Comparison of ENCODE assay signal across 8 mouse cellular contexts in genomic region chr11:102026694-102027360, GRCm38 (mm10). TPM values are rescaled to one million over a fixed set of nuclear protein-coding genes. Genes with fewer than 3 reads are reported as not detected.
A peak's percentile ranks its signal among the peaks of the same experiment; 100 is the strongest.
DNase-seq lines count a peak whose midpoint lies in the region; ATAC-seq and TF ChIP-seq lines count a peak whose summit lies in the region.

No protein-coding gene starts in this region.

- H3K9ac ChIP-seq in forebrain, embryonic 11.5 days (ENCODE audit: low read length): peak overlapping the region; percentile 83
- H3K9ac ChIP-seq in heart, embryonic 16.5 days (ENCODE audit: low read length): peak overlapping the region; percentile 78
- H3K9ac ChIP-seq in liver, embryonic 15.5 days: peak overlapping the region; percentile 18; the same call in 1 of the 2 replicates

- under 1% methylated on average over 58 of the region's 73 CpGs for WGBS in forebrain, embryonic 11.5 days
- under 1% methylated on average over 69 of the region's 73 CpGs for WGBS in heart, embryonic 16.5 days
- under 1% methylated on average over 64 of the region's 73 CpGs for WGBS in liver, embryonic 15.5 days (ENCODE audit: insufficient replicate concordance)
- 1% methylated on average over 70 of the region's 73 CpGs for WGBS in olfactory bulb, adult 2 months

- peak; percentile 90 for ATAC-seq in forebrain, embryonic 11.5 days (replicated peaks; ENCODE audit: low FRiP score)
- peak; percentile 87 for ATAC-seq in heart, embryonic 16.5 days (replicated peaks; ENCODE audit: extremely low read depth, insufficient read depth, low FRiP score)
- peak; percentile 64 for ATAC-seq in liver, embryonic 15.5 days (ENCODE audit: insufficient read depth)

- peak; percentile 97 for DNase-seq in brain, embryonic 14.5 days (ENCODE audit: low read depth)
- DNase-seq in forebrain, embryonic 11.5 days (ENCODE audit: low spot score): peak; percentile 92
- peak; percentile 83 for DNase-seq in kidney, postnatal 10 days
- DNase-seq in thymus, postnatal 4 days: peak; percentile 61

- peaks cover 36% of the 10 kb centered on the region for H3K4me1 ChIP-seq in E14TG2a.4 (replicated peaks; ENCODE audit: low read depth, low read length)
- peaks cover 11% of the 10 kb centered on the region for H3K4me1 ChIP-seq in forebrain, embryonic 11.5 days (replicated peaks; ENCODE audit: control insufficient read depth, insufficient read depth, low read length)
- peaks cover 6% of the 10 kb centered on the region; the same call in 1 of the 2 replicates for H3K4me1 ChIP-seq in heart, embryonic 16.5 days (ENCODE audit: control insufficient read depth, insufficient read depth, low read length)
- peaks cover 31% of the 10 kb centered on the region for H3K4me1 ChIP-seq in liver, embryonic 15.5 days (replicated peaks)
- H3K4me1 ChIP-seq in olfactory bulb, adult 2 months (ENCODE audit: control insufficient read depth, insufficient read depth, low read length): peaks cover 28% of the 10 kb centered on the region

- H3K9me3 ChIP-seq in E14TG2a.4 (ENCODE audit: low read length): no peaks in the 10 kb centered on the region
- H3K9me3 ChIP-seq in forebrain, embryonic 11.5 days (ENCODE audit: control insufficient read depth, low read length): no peaks in the 10 kb centered on the region
- H3K9me3 ChIP-seq in heart, embryonic 16.5 days (replicated peaks; ENCODE audit: control insufficient read depth, low read length): no peaks in the 10 kb centered on the region
- H3K9me3 ChIP-seq in liver, embryonic 15.5 days (replicated peaks): no peaks in the 10 kb centered on the region

- H3K27me3 ChIP-seq in E14TG2a.4 (ENCODE audit: insufficient read depth, low read length): peaks cover 67% of the 10 kb centered on the region
- no peaks in the 10 kb centered on the region for H3K27me3 ChIP-seq in forebrain, embryonic 11.5 days (ENCODE audit: control insufficient read depth, insufficient read depth, low read length)
- H3K27me3 ChIP-seq in heart, embryonic 16.5 days (ENCODE audit: control insufficient read depth, insufficient read depth, low read length): peaks cover 6% of the 10 kb centered on the region; the same call in 1 of the 2 replicates
- H3K27me3 ChIP-seq in liver, embryonic 15.5 days: peaks cover 83% of the 10 kb centered on the region

- peak overlapping the region; percentile 84 for H3K4me3 ChIP-seq in E14TG2a.4 (replicated peaks; ENCODE audit: low read length)
- H3K4me3 ChIP-seq in forebrain, embryonic 11.5 days (ENCODE audit: low read depth, low read length): peak overlapping the region; percentile 65
- peak overlapping the region; percentile 61 for H3K4me3 ChIP-seq in heart, embryonic 16.5 days (ENCODE audit: low read length)
- H3K4me3 ChIP-seq in liver, embryonic 15.5 days (replicated peaks): peak overlapping the region; percentile 56
- H3K4me3 ChIP-seq in olfactory bulb, adult 2 months (ENCODE audit: insufficient read depth, low read depth, low read length): peak overlapping the region; percentile 73

- TF ChIP-seq POLR2A in brain, embryonic 14.5 days (IDR thresholded peaks at IDR 0.05; ENCODE audit: borderline replicate concordance, extremely low read depth, insufficient read depth, insufficient read length, poor library complexity, severe bottlenecking): peak; percentile 40; the same call in 1 of the 2 replicates
- peak; percentile 62; the same call in 1 of the 2 replicates for TF ChIP-seq POLR2A in olfactory bulb, adult 2 months (IDR thresholded peaks at IDR 0.05; ENCODE audit: insufficient read depth, low read depth, low read length)

- peak overlapping the region; percentile 83 for H3K27ac ChIP-seq in forebrain, embryonic 11.5 days (ENCODE audit: low read depth, low read length)
- peak overlapping the region; percentile 19; the same call in 1 of the 2 replicates for H3K27ac ChIP-seq in heart, embryonic 16.5 days (ENCODE audit: low read length)
- H3K27ac ChIP-seq in liver, embryonic 15.5 days (replicated peaks): no peak overlapping the region
- H3K27ac ChIP-seq in olfactory bulb, adult 2 months (ENCODE audit: insufficient read depth, low read depth, low read length): peak overlapping the region; percentile 42; the same call in 1 of the 2 replicates

- no peak for TF ChIP-seq CTCF in E14TG2a.4 (conservative IDR thresholded peaks at IDR 0.05; ENCODE audit: low read length)
- TF ChIP-seq CTCF in brain, embryonic 14.5 days (IDR thresholded peaks at IDR 0.05; ENCODE audit: borderline replicate concordance, extremely low read depth, insufficient read depth, insufficient read length): no peak
- TF ChIP-seq CTCF in olfactory bulb, adult 2 months (IDR thresholded peaks at IDR 0.05; ENCODE audit: insufficient read depth, low read depth, low read length): no peak

- H3K36me3 ChIP-seq in E14TG2a.4 (ENCODE audit: insufficient read depth, low read length): no peaks in the 10 kb centered on the region
- H3K36me3 ChIP-seq in forebrain, embryonic 11.5 days (ENCODE audit: control insufficient read depth, insufficient read depth, low read length): no peaks in the 10 kb centered on the region
- no peaks in the 10 kb centered on the region for H3K36me3 ChIP-seq in heart, embryonic 16.5 days (ENCODE audit: control insufficient read depth, insufficient read depth)
- no peaks in the 10 kb centered on the region for H3K36me3 ChIP-seq in liver, embryonic 15.5 days (replicated peaks)

- H3K4me2 ChIP-seq in forebrain, embryonic 11.5 days (ENCODE audit: low read depth, low read length, severe bottlenecking): peak overlapping the region; percentile 84
- peak overlapping the region; percentile 97 for H3K4me2 ChIP-seq in heart, embryonic 16.5 days (ENCODE audit: low read depth, low read length)
- peak overlapping the region; percentile 81 for H3K4me2 ChIP-seq in liver, embryonic 15.5 days

RNA-seq across cellular contexts. Expression of gene Mpp3, which starts 1.4 kb away (rescaled TPM):
- polyA plus RNA-seq in brain, embryonic 14.5 days (2012; rRNA removed): 50.9 and 55.3 TPM in 2 replicates
- 22.1 and 24.1 TPM in 2 replicates for polyA plus RNA-seq in forebrain, embryonic 11.5 days (2014; fragmentation: Nextera tagmentation; extraction: Ambion mirVana)
- polyA plus RNA-seq in heart, embryonic 16.5 days (2015; fragmentation: Nextera tagmentation; extraction: Ambion mirVana): 4.2 and 4.9 TPM in 2 replicates
- 0.24 and 0.53 TPM in 2 replicates for polyA plus RNA-seq in liver, embryonic 15.5 days (2015; fragmentation: Nextera tagmentation; extraction: Ambion mirVana)
- not detected in 2 replicates for polyA plus RNA-seq in olfactory bulb, adult 2 months (2012; ENCODE audit: insufficient read depth, insufficient read length, low replicate concordance, missing spikeins)

RNA-seq across cellular contexts. Expression of gene Cd300lg, which starts 14.5 kb away (rescaled TPM):
- polyA plus RNA-seq in brain, embryonic 14.5 days (2012; rRNA removed): 0.11 and 0.15 TPM in 2 replicates
- 0.20 and 0.37 TPM in 2 replicates for polyA plus RNA-seq in forebrain, embryonic 11.5 days (2014; fragmentation: Nextera tagmentation; extraction: Ambion mirVana)
- polyA plus RNA-seq in heart, embryonic 16.5 days (2015; fragmentation: Nextera tagmentation; extraction: Ambion mirVana): 11.6 TPM in 2 replicates
- 0.69 and 0.82 TPM in 2 replicates for polyA plus RNA-seq in liver, embryonic 15.5 days (2015; fragmentation: Nextera tagmentation; extraction: Ambion mirVana)
- polyA plus RNA-seq in olfactory bulb, adult 2 months (2012; ENCODE audit: insufficient read depth, insufficient read length, low replicate concordance, missing spikeins): not detected in 2 replicates

RNA-seq across cellular contexts. Expression of gene Dusp3, which starts 40.0 kb away (rescaled TPM):
- polyA plus RNA-seq in brain, embryonic 14.5 days (2012; rRNA removed): 9.7 and 15.4 TPM in 2 replicates
- 10.4 and 11.6 TPM in 2 replicates for polyA plus RNA-seq in forebrain, embryonic 11.5 days (2014; fragmentation: Nextera tagmentation; extraction: Ambion mirVana)
- polyA plus RNA-seq in heart, embryonic 16.5 days (2015; fragmentation: Nextera tagmentation; extraction: Ambion mirVana): 57.3 and 58.8 TPM in 2 replicates
- 7.8 and 8.0 TPM in 2 replicates for polyA plus RNA-seq in liver, embryonic 15.5 days (2015; fragmentation: Nextera tagmentation; extraction: Ambion mirVana)
- polyA plus RNA-seq in olfactory bulb, adult 2 months (2012; ENCODE audit: insufficient read depth, insufficient read length, low replicate concordance, missing spikeins): not detected in 2 replicates

RNA-seq across cellular contexts. Expression of gene Cfap97d1, which starts 42.7 kb away (rescaled TPM):
- polyA plus RNA-seq in brain, embryonic 14.5 days (2012; rRNA removed): not detected in 2 replicates
- not detected in 2 replicates for polyA plus RNA-seq in forebrain, embryonic 11.5 days (2014; fragmentation: Nextera tagmentation; extraction: Ambion mirVana)
- not detected in 2 replicates for polyA plus RNA-seq in heart, embryonic 16.5 days (2015; fragmentation: Nextera tagmentation; extraction: Ambion mirVana)
- not detected in 2 replicates for polyA plus RNA-seq in liver, embryonic 15.5 days (2015; fragmentation: Nextera tagmentation; extraction: Ambion mirVana)
- polyA plus RNA-seq in olfactory bulb, adult 2 months (2012; ENCODE audit: insufficient read depth, insufficient read length, low replicate concordance, missing spikeins): not detected in 2 replicates

Comparison
In these comparisons a context has a peak if more than half of its experiments do, and no peak if none do; other contexts are left out.
1. H3K9ac ChIP-seq: peak in every context shown above with its lines; median percentile 83 in forebrain, embryonic 11.5 days; 78 in heart, embryonic 16.5 days; 18 in liver, embryonic 15.5 days.